9 mouse cellular contexts compared by ENCODE assay signal in genomic region chr11:98968716-98969495, GRCm38 (mm10). TPM values are rescaled to one million over a fixed set of nuclear protein-coding genes. Genes with fewer than 3 reads are reported as not detected.
DNase-seq lines count a peak whose midpoint lies in the region; ATAC-seq lines count a peak whose summit lies in the region.
"Had no signal": no experiment of that assay in that cellular context is flagged by ENCODE, and none has a peak within 500 bp of the region (broad histone marks: within the 10 kb centered on the region; RNA-seq: fewer than 3 reads in every experiment).

No protein-coding gene starts in this region.

- WGBS in heart, embryonic 13.5 days = 24% methylated on average over 19 of the region's 20 CpGs
- 2% methylated on average over 19 of the region's 20 CpGs for WGBS in forebrain, embryonic 14.5 days
- WGBS in limb, embryonic 12.5 days = 7% methylated on average over 20 of the region's 20 CpGs

- H3K4me1 ChIP-seq in heart, embryonic 13.5 days = peaks cover 78% of the 10 kb centered on the region
- peaks cover 76% of the 10 kb centered on the region for H3K4me1 ChIP-seq in forebrain, embryonic 14.5 days (ENCODE audit: control insufficient read depth, insufficient read depth, low read length)
- peaks cover 78% of the 10 kb centered on the region for H3K4me1 ChIP-seq in limb, embryonic 12.5 days (replicated peaks)

- peaks cover 73% of the 10 kb centered on the region for H3K36me3 ChIP-seq in heart, embryonic 13.5 days
- H3K36me3 ChIP-seq in forebrain, embryonic 14.5 days (ENCODE audit: control insufficient read depth, insufficient read depth, low read length) = peaks cover 19% of the 10 kb centered on the region
- H3K36me3 ChIP-seq in limb, embryonic 12.5 days = peaks cover 76% of the 10 kb centered on the region

- no peak for DNase-seq in heart, adult 8-10 months (ENCODE audit: low spot score)
- DNase-seq in forebrain, embryonic 14.5 days (ENCODE audit: low spot score) = peak; percentile 89
- peak; percentile 67 for DNase-seq in retina, embryonic 14.5 days (ENCODE audit: low spot score)
- DNase-seq in Muller cell, postnatal 12 days (ENCODE audit: inconsistent ontology term) = no peak
- no peak for DNase-seq in urinary bladder, postnatal 25 days (ENCODE audit: low spot score)

- no peak overlapping the region for H3K4me3 ChIP-seq in heart, embryonic 13.5 days
- peak overlapping the region; percentile 2; the same call in 1 of the 2 replicates for H3K4me3 ChIP-seq in forebrain, embryonic 14.5 days (ENCODE audit: low read depth, low read length)
- H3K4me3 ChIP-seq in limb, embryonic 12.5 days (replicated peaks) = 0 out of 2 replicates have a peak overlapping the region, but pooled peaks have one; percentile 4
- H3K4me3 ChIP-seq: myocyte had no signal

- H3K4me2 ChIP-seq in heart, embryonic 13.5 days = peak overlapping the region; percentile 24; the same call in 1 of the 2 replicates
- peak overlapping the region; percentile 44 for H3K4me2 ChIP-seq in forebrain, embryonic 14.5 days (ENCODE audit: low read length)
- peak overlapping the region; percentile 16 for H3K4me2 ChIP-seq in limb, embryonic 12.5 days

- no peaks in the 10 kb centered on the region for H3K9me3 ChIP-seq in heart, embryonic 13.5 days
- H3K9me3 ChIP-seq in forebrain, embryonic 14.5 days (replicated peaks; ENCODE audit: control insufficient read depth, low read length) = no peaks in the 10 kb centered on the region
- H3K9me3 ChIP-seq in limb, embryonic 12.5 days = no peaks in the 10 kb centered on the region

- H3K27ac ChIP-seq in heart, embryonic 13.5 days (replicated peaks) = peak overlapping the region; percentile 49
- peak overlapping the region; percentile 94 for H3K27ac ChIP-seq in forebrain, embryonic 14.5 days (ENCODE audit: low read depth, low read length)
- peak overlapping the region; percentile 75 for H3K27ac ChIP-seq in limb, embryonic 12.5 days

- H3K27me3 ChIP-seq in heart, embryonic 13.5 days (replicated peaks) = no peaks in the 10 kb centered on the region
- H3K27me3 ChIP-seq in forebrain, embryonic 14.5 days (replicated peaks; ENCODE audit: control insufficient read depth, insufficient read depth, low read length) = no peaks in the 10 kb centered on the region
- H3K27me3 ChIP-seq in limb, embryonic 12.5 days = no peaks in the 10 kb centered on the region

- peak overlapping the region; percentile 61 for H3K9ac ChIP-seq in heart, embryonic 13.5 days
- H3K9ac ChIP-seq in forebrain, embryonic 14.5 days (ENCODE audit: low read length) = peak overlapping the region; percentile 36
- peak overlapping the region; percentile 34; the same call in 1 of the 2 replicates for H3K9ac ChIP-seq in limb, embryonic 12.5 days (replicated peaks)

- ATAC-seq in heart, embryonic 13.5 days (ENCODE audit: extremely low read depth, insufficient number of reproducible peaks, low FRiP score, low TSS enrichment) = no peak
- peak; percentile 45 for ATAC-seq in common myeloid progenitor, adult 5-6 weeks (replicated peaks; ENCODE audit: low read depth, poor library complexity, severe bottlenecking)
- peak; percentile 63 for ATAC-seq in forebrain, embryonic 14.5 days
- ATAC-seq in limb, embryonic 12.5 days (ENCODE audit: insufficient number of reproducible peaks, insufficient read depth, low FRiP score, low TSS enrichment, low read depth) = no peak

RNA-seq across cellular contexts. Expression of gene Gjd3, which starts 13.9 kb away (rescaled TPM):
- 1.3 and 3.3 TPM in 2 replicates for polyA plus RNA-seq in heart, embryonic 13.5 days (2015; fragmentation: Nextera tagmentation; extraction: Ambion mirVana)
- total RNA-seq in heart, adult 8-10 months (2022) = under 1 TPM in 1 of 4 experiments, not detected in 3; 0.44 TPM
- total RNA-seq in common myeloid progenitor, adult 5-6 weeks (2017) = not detected in 2 replicates
- 0.27 and 0.28 TPM in 2 replicates for polyA plus RNA-seq in forebrain, embryonic 14.5 days (2014; fragmentation: Nextera tagmentation; extraction: Ambion mirVana)
- 0.51 TPM in 1 of 2 replicates, not detected in the other for polyA plus RNA-seq in limb, embryonic 12.5 days (2016; fragmentation: Nextera tagmentation; extraction: Ambion mirVana)

RNA-seq across cellular contexts. Expression of gene Rara, which starts 41.3 kb away (rescaled TPM):
- polyA plus RNA-seq in heart, embryonic 13.5 days (2015; fragmentation: Nextera tagmentation; extraction: Ambion mirVana) = 27.9 and 28.3 TPM in 2 replicates
- 10 to 100 TPM; 10.8 to 13.5 (median 11.9) TPM for total RNA-seq in heart, adult 8-10 months (2022)
- 1.2 and 5.6 TPM in 2 replicates for total RNA-seq in common myeloid progenitor, adult 5-6 weeks (2017)
- polyA plus RNA-seq in forebrain, embryonic 14.5 days (2014; fragmentation: Nextera tagmentation; extraction: Ambion mirVana) = 8.2 and 9.8 TPM in 2 replicates
- 47.1 TPM in 2 replicates for polyA plus RNA-seq in limb, embryonic 12.5 days (2016; fragmentation: Nextera tagmentation; extraction: Ambion mirVana)

RNA-seq across cellular contexts. Expression of gene Top2a, which starts 55.1 kb away (rescaled TPM):
- polyA plus RNA-seq in heart, embryonic 13.5 days (2015; fragmentation: Nextera tagmentation; extraction: Ambion mirVana) = 158 and 170 TPM in 2 replicates
- total RNA-seq in heart, adult 8-10 months (2022) = 1 to 10 TPM in 2 of 4 experiments, under 1 TPM in 2; 0.41 to 3.2 (median 0.94) TPM
- 622 and 650 TPM in 2 replicates for total RNA-seq in common myeloid progenitor, adult 5-6 weeks (2017)
- 135 and 150 TPM in 2 replicates for polyA plus RNA-seq in forebrain, embryonic 14.5 days (2014; fragmentation: Nextera tagmentation; extraction: Ambion mirVana)
- polyA plus RNA-seq in limb, embryonic 12.5 days (2016; fragmentation: Nextera tagmentation; extraction: Ambion mirVana) = 347 and 362 TPM in 2 replicates

Comparison
In these comparisons a context has a peak if more than half of its experiments do, and no peak if none do; other contexts are left out.
1. ATAC-seq: peak in common myeloid progenitor, adult 5-6 weeks (single experiment) and forebrain, embryonic 14.5 days (single experiment); none in heart, embryonic 13.5 days (single experiment) and limb, embryonic 12.5 days (single experiment).
2. DNase-seq: peak in forebrain, embryonic 14.5 days (single experiment) and retina, embryonic 14.5 days (single experiment); none in heart, adult 8-10 months (single experiment), Muller cell, postnatal 12 days (single experiment) and urinary bladder, postnatal 25 days (single experiment).
3. Peak in every context shown above with its lines, with median percentiles within 50 percentile points of each other: H3K27ac ChIP-seq, H3K4me2 ChIP-seq and H3K9ac ChIP-seq.